Comparison of ENCODE assay signal across 20 mouse cellular contexts in the genomic region with DNA sequence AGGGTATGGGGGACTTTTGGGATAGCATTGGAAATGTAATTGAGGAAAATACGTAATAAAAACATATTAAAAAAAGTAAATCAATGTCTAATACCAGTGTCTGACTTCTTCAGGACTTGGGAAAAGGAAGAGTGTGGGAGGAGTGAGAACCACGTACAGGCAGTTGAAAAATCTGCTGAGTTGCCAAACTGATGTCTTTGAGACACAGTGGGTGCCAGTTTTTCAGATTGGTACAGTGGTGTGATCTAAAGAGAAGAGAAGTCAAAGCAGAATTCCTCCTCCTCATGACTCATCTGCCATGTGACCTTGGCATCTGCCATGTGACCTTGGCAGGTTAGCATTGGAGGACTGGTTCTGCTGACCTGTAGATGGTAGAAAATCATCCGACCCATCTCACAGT.
DNase-seq lines count a peak whose midpoint lies in the region; ATAC-seq lines count a peak whose summit lies in the region.
"Had no signal": no experiment of that assay in that cellular context is flagged by ENCODE, and none has a peak within 500 bp of the region (broad histone marks: within the 10 kb centered on the region; RNA-seq: fewer than 3 reads in every experiment).

No protein-coding gene starts in this region.

- peak; percentile 69; the same call in 1 of the 2 replicates for ATAC-seq in frontal cortex, adult (ENCODE audit: low TSS enrichment)
- ATAC-seq: activated CD4-positive, CD25-positive, alpha-beta regulatory T cell, adult 4 months; CD4-positive, CD25-positive, alpha-beta regulatory T cell, adult 4 months; Patski had no signal

- no peak for DNase-seq in frontal cortex, postnatal 10 days (ENCODE audit: low spot score in 2 of 2)
- DNase-seq in right cerebral cortex, adult 18-20 months: peak; percentile 21
- DNase-seq in right cerebral cortex, adult 2 months (ENCODE audit: low spot score in 2 of 2): no peak
- DNase-seq in brain, adult 2 months (ENCODE audit: low read depth, low spot score): peak; percentile 40
- DNase-seq in left cerebral cortex, adult 18-20 months (ENCODE audit: low spot score in 2 of 2): no peak
- DNase-seq: adrenal gland, adult 2 months; adrenal gland, adult 8-10 months; adrenal gland, postnatal 10 days; adrenal gland, postnatal 14 days; adrenal gland, postnatal 25 days; adrenal gland, postnatal 36 days; B cell, adult 2 months; cerebellum, adult 11 months; cerebellum, adult 11-12 months; cerebellum, adult 18-20 months; cerebellum, adult 2 months had no signal

Comparison
In these comparisons a context has a peak if more than half of its experiments do, and no peak if none do; other contexts are left out.
1. DNase-seq: peak in right cerebral cortex, adult 18-20 months (single experiment) and brain, adult 2 months (single experiment); none in frontal cortex, postnatal 10 days (0 of 2), right cerebral cortex, adult 2 months (0 of 2) and left cerebral cortex, adult 18-20 months (0 of 2).